Mouse (Mus musculus) embryonic facial prominence, embryonic 10.5 days (tissue): ENCODE data around the gene Xpa. TPM values are rescaled to one million over a fixed set of nuclear protein-coding genes. Genes with fewer than 3 reads are reported as not detected.
"Not testable (repeated sequence)": the region's sequence is repeated elsewhere in the genome, so short reads cannot be mapped to it uniquely, and the experiment has no call there.

Source experiments
- DNase-seq: peaks from one replicate; pipeline ENCODE4 v3.0.0-alpha.2; 2017; ENCODE audit warnings: low spot score
- H3K27ac ChIP-seq: fragments of 300-500 bp; sonication (generic); replicated peaks from 2 replicates; pipeline ENCODE4 v1.5.1; 2016; ENCODE audit warnings: mild to moderate bottlenecking
- H3K27me3 ChIP-seq: fragments of 300-500 bp; sonication (generic); replicated peaks from 2 replicates; pipeline ENCODE4 v1.6.1; 2016; ENCODE audit warnings: low read depth, mild to moderate bottlenecking; ENCODE audit not compliant: poor library complexity, severe bottlenecking
- H3K36me3 ChIP-seq: fragments of 300-500 bp; sonication (generic); replicated peaks from 2 replicates; pipeline ENCODE4 v1.6.1; 2016; ENCODE audit warnings: mild to moderate bottlenecking, moderate library complexity
- H3K4me1 ChIP-seq: fragments of 300-500 bp; sonication (generic); 2 replicates; pipeline ENCODE4 v1.6.1; 2016
- H3K4me3 ChIP-seq: fragments of 300-500 bp; sonication (generic); 2 replicates; pipeline ENCODE4 v1.5.1; 2016; ENCODE audit warnings: mild to moderate bottlenecking, moderate library complexity
- H3K9me3 ChIP-seq: fragments of 300-500 bp; sonication (generic); 2 replicates; pipeline ENCODE4 v1.6.1; 2016; ENCODE audit warnings: mild to moderate bottlenecking
- WGBS: fragments of 180-500 bp; shearing (Covaris S2); methylation state at CpG from one replicate; pipeline ENCODE4 v1.1.7; 2016; 5-methylcytosine and 5-hydroxymethylcytosine counted together
- polyA plus RNA-seq: library from polyadenylated mRNA; unstranded; fragments of >200 nt; fragmentation: Nextera tagmentation; extraction: Ambion mirVana; gene quantifications from 2 replicates; pipeline ENCODE4 v1.2.1, GENCODE M21; 2016

Xpa gene
- polyA plus RNA-seq = 19.9 and 24.7 TPM in 2 replicates

DNA sequence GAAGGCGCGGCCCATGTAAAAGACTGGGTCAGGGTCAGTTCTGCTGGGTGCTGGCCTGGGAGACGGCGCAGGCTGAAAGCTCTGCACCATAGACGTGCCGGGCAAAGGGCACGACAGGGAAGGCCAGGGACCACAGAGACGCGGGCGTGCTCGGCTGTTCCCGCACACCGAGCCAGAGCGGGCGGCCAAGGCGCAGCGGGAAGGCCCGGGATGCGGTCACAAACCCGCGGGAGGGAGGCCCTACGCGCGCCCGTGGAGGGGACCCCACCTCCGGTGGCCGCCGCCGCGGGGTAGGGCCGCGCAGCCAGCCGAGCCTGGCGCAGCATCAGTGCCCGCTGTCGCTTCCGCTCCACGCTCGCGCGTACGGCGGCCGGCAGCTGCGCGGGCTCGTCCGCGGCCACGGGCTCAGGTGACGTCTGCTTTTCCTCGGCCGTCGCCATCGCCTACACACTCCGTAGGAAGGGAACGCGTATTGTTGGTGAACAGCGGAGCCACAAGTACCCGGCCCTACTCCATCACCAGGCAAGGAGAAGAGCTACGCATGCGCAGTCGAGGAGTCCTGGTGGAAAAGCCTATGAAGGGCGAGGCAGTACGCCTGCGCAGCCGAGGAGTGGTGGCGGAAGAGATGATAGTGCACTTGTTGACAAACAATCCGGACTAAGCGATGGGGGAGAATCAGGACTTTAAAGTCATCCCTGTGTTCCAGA is at the start of gene Xpa:
Gene Xpa, minus strand, starts transcription at position 531 of the 707 bp plus-strand sequence.
- peak within 1 kb of the TSS; percentile 95 for H3K4me3 ChIP-seq
- peaks cover 15% of the 10 kb centered on the region for H3K27me3 ChIP-seq
- peak within 1 kb of the TSS; percentile 92 for H3K27ac ChIP-seq
- H3K4me1 ChIP-seq = peaks cover 18% of the 10 kb centered on the region
- peaks cover 8% of the 10 kb centered on the region for H3K36me3 ChIP-seq
- under 1% methylated on average over 70 of the region's 70 CpGs for WGBS
- no peaks in the 10 kb centered on the region for H3K9me3 ChIP-seq
- DNase-seq = peak; percentile 95

DNA sequence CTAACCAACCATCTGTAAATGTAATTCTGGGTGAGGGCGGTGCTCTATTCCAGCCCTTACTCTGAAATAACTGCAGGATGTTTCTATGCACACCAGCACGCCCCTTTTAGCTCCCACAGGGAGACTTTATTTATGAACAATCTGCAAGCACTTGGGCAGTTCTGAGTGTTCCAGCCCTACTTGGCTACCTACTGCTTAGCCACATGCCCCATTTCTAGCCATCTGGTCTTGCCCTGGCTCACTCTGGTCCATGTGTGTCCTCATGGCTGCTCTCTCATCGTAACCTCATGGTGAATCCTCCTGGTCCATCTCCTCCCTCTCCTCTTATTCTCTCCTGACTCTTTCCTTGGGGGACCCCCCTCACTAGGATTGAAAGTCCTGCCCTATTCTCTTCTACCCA is 39.8 kb upstream of the Xpa start:
- 92% methylated on average over 3 of the region's 3 CpGs for WGBS
- Histone ChIP-seq H3K36me3 (no peaks in the 10 kb centered on the region), H3K27me3 (no peaks in the 10 kb centered on the region; the same call in 1 of the 2 replicates), H3K27ac (no peak overlapping the region), H3K4me1 (no peaks in the 10 kb centered on the region), H3K4me3 (no peak overlapping the region), H3K9me3 (no peaks in the 10 kb centered on the region)
- DNase-seq = no peak

DNA sequence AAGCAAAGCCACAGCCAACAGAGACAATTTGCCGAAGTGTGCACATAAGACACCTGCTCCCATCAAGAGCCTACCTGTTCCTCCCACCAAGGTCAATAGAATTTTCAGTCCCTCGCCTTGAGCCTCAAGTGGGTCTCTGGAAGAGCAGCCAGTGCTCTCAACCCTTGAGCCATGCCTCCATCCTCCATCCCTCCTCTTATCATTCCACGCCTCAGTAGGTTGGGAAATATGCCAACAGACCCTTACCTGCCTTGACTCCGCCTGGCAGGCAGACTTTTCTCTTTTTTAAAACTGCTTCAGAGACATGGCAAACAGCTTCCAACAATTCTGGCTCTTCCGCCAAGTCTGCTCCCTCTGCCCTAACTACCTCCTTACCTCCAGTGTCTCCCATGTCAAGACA is 38.6 kb upstream of the Xpa start:
- Histone ChIP-seq H3K4me1 (no peaks in the 10 kb centered on the region), H3K27me3 (no peaks in the 10 kb centered on the region; the same call in 1 of the 2 replicates), H3K36me3 (no peaks in the 10 kb centered on the region), H3K4me3 (no peak overlapping the region), H3K9me3 (no peaks in the 10 kb centered on the region), H3K27ac (no peak overlapping the region)
- 92% methylated on average over 5 of the region's 5 CpGs for WGBS
- DNase-seq = no peak

DNA sequence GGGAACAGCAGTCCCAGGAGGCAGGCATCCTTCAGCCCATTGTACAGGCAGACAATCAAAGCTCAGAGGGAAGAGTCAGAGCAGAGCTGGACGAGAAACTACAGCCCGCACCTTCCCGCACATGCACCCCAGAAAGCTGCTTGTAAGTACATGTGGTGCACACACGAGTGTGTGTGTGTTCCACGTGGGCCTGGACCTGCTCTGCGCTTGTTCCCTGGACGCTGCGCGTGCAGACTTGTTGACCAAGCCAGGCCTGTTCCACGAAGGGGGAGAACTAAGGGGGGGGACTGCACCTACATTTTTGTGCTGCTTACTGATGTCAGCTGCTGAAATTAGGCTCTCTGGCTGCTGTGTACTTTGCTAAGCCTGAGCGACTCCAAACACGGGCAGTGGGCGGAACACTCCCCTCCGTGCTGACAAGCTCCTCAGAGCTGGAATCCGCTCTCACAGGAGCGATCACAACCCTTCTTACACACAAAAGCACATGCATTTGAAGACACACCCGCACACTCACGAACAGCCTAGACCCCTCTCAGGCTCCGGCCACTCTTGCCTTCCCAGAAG is 30.9 kb upstream of the Xpa start:
- 63% methylated on average over 19 of the region's 19 CpGs for WGBS
- H3K4me3 ChIP-seq = no peak overlapping the region
- no peaks in the 10 kb centered on the region for H3K9me3 ChIP-seq
- H3K27me3 ChIP-seq = no peaks in the 10 kb centered on the region; the same call in 1 of the 2 replicates
- DNase-seq = peak; percentile 23
- no peaks in the 10 kb centered on the region for H3K36me3 ChIP-seq
- no peak overlapping the region for H3K27ac ChIP-seq
- H3K4me1 ChIP-seq = peaks cover 11% of the 10 kb centered on the region

DNA sequence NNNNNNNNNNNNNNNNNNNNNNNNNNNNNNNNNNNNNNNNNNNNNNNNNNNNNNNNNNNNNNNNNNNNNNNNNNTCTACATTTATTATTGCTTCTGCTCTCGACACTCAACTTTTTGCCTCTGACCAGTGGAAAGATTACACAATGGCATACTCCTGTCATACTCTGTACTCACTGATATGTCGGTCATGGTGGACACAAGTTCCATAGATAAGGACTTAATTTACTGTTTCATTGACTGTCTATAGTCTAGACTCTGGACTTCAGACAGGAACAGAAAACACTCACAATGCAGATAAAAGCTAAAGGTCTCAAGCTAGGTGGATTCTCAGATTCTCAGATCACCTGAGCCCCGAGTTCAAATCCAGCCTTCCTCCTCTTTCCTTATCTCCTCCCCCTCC is 25.0 kb upstream of the Xpa start:
- Histone ChIP-seq H3K27ac (no peak overlapping the region), H3K4me1 (peaks cover 3% of the 10 kb centered on the region; the same call in 1 of the 2 replicates), H3K27me3 (no peaks in the 10 kb centered on the region), H3K9me3 (no peaks in the 10 kb centered on the region), H3K4me3 (no peak overlapping the region), H3K36me3 (no peaks in the 10 kb centered on the region)
- WGBS = 90% methylated on average over 3 of the region's 3 CpGs
- no peak for DNase-seq

DNA sequence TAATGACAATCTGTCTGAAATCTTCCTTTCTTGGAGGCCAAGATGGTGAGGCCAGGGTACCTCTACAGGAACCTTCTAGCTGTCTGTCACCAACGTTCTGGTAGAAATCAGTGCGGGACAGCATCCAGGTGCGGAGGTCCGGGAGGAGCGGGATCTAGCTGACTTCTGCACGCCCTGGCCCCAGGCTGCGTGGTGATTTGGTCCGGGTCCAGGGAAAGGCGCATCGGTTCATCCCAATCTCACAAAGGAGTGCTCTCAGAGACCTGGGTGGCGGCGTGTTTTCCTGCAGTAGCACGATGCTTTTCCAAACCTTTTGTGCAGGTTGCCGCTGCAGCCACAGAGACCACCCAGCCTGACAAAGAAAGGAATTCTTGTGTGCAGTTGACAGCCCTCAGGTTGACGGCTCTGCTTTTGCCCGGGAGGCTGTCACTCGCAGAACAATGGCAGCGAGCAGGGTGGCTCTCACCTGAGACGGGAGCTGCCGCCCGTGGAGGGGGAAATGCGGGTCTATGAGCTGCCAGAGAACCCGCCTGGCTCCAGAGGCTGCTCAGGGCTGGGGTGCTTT is 6.5 kb upstream of the Xpa start:
- no peaks in the 10 kb centered on the region for H3K36me3 ChIP-seq
- peaks cover 51% of the 10 kb centered on the region for H3K27me3 ChIP-seq
- DNase-seq = peak; percentile 54
- peaks cover 8% of the 10 kb centered on the region for H3K4me1 ChIP-seq
- 4% methylated on average over 23 of the region's 23 CpGs for WGBS
- H3K27ac ChIP-seq = peak overlapping the region; percentile 75
- peak overlapping the region; percentile 49 for H3K4me3 ChIP-seq
- peaks cover 5% of the 10 kb centered on the region; the same call in 1 of the 2 replicates for H3K9me3 ChIP-seq

DNA sequence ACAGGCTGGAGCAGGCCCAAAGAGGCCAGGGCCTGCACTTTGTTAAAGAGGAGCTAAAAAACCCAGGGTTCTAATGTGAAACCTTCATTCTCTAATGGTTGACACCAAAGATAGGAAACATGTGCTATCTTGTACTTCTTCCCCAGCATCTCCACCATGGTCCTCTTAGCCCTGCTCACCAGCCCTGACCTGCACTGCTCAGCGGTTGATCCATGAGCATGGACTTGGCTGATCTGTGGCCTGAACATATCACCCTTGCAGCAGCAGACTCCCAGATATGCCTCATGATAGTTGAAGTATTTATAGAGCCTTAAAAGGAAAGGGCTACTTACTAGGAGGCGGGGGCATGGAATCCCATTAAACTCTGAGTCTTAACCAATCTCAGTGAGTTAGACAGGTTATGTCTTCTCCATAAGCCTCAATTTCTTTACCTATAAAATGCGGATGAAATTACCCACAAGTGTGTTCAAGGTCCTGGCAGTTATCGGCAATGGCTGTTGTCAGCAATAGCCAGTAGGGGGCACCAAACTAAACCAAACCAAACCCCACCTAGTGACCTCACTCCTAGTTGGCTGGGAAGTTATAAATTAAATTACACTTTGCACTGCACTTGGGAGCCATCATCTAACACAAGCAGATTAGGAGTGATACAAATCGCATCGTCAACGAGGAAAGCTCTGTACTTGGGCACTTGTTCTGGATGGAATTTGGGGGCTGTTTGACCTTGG is 5.9 kb upstream of the Xpa start:
- DNase-seq = peak; percentile 80
- Histone ChIP-seq H3K36me3 (no peaks in the 10 kb centered on the region), H3K9me3 (no peaks in the 10 kb centered on the region), H3K4me3 (peak overlapping the region; percentile 49), H3K27ac (peak overlapping the region; percentile 75; the same call in 1 of the 2 replicates), H3K4me1 (peaks cover 8% of the 10 kb centered on the region), H3K27me3 (peaks cover 51% of the 10 kb centered on the region)
- WGBS = 10% methylated on average over 7 of the region's 7 CpGs

DNA sequence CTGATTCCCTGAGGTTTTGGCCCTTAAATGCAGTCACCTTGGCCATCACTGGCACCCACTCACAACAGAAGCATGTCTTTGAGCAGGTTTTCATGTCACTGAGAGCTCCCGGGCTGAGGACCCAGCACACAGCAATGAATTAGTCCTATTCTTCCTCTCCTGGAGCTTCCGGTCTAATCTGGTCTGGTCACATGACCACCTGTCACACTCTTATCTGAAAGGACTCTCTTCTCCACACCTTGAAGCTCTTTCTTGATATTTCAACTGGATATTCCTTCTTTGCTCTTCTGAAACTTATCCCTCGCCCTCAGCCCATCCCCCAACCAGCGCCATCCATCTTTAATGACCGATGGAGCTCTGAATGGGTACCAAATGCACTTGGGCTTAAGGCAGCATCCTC is 2.0 kb upstream of the Xpa start:
- WGBS = 75% methylated on average over 5 of the region's 5 CpGs
- Histone ChIP-seq H3K9me3 (no peaks in the 10 kb centered on the region), H3K27me3 (peaks cover 35% of the 10 kb centered on the region), H3K27ac (no peak overlapping the region), H3K4me1 (peaks cover 26% of the 10 kb centered on the region), H3K36me3 (no peaks in the 10 kb centered on the region), H3K4me3 (no peak overlapping the region)
- DNase-seq = no peak

DNA sequence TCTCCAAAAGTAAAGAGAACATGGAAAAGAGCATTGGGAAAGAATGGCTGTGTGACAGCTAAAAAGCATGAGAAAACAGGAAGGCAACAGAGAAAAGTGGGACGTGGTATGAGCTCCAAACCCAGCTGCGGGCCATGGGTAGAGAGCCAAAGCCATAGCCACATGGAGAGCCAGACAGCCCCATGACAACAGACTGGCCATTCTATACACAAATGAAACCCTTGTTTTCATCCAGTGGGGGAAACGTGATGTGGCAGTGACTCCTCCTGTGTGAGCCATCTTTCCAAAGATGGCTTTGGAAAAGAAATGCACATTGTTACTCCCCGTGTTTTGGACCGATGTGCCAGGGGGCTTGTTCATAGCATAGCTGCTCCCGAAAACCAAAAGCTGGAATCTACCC is 402 bp upstream of the Xpa start:
- no peaks in the 10 kb centered on the region for H3K9me3 ChIP-seq
- H3K27ac ChIP-seq = peak overlapping the region; percentile 92
- H3K4me1 ChIP-seq = peaks cover 18% of the 10 kb centered on the region
- WGBS = 46% methylated on average over 6 of the region's 6 CpGs
- peaks cover 3% of the 10 kb centered on the region for H3K36me3 ChIP-seq
- peaks cover 20% of the 10 kb centered on the region for H3K27me3 ChIP-seq
- DNase-seq = no peak
- H3K4me3 ChIP-seq = peak overlapping the region; percentile 95

DNA sequence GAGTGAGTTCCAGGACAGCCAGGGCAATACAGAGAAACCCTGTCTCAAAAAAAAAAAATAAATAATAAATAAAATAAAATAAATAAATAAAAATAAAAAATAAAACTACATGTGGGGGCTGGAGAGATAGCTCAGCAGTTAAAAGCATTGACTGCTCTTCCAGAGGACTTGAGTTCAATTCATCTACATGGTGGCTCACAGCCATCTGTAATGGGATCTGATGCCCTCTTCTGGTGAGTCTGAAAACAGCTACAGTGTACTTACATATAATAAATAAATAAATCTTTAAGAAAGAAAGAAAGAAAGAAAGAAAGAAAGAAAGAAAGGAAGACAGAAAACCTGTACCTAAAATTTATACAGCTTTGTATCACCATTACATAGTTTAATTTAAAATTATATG is 4.1 kb downstream of the Xpa start:
- DNase-seq, H3K27me3 ChIP-seq, H3K27ac ChIP-seq, H3K9me3 ChIP-seq, H3K4me3 ChIP-seq: not testable (repeated sequence)
- Histone ChIP-seq H3K36me3 (peaks cover 43% of the 10 kb centered on the region), H3K4me1 (peaks cover 18% of the 10 kb centered on the region)

DNA sequence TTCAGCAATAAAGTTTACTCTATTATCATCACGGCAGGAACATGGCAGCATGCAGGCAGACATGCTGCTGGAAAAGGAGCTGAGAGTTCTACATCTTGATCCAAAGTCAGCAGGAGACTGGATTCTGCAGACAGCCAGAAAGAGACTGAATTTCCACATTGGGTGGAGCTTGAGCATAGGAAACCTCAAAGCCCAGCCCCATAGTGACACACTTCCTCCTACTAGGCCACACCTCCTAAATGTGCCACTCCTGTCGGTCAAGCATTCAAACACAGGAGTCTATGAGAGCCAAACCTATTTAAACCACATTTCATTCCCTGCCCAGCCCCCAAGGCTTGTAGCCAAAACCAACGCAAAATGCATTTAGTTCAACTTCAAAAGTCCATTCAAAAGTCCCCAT is 9.6 kb downstream of the Xpa start:
- peaks cover 90% of the 10 kb centered on the region for H3K36me3 ChIP-seq
- no peaks in the 10 kb centered on the region for H3K9me3 ChIP-seq
- H3K27me3 ChIP-seq = no peaks in the 10 kb centered on the region
- no peak overlapping the region for H3K27ac ChIP-seq
- H3K4me1 ChIP-seq = peaks cover 1% of the 10 kb centered on the region
- no peak for DNase-seq
- H3K4me3 ChIP-seq = no peak overlapping the region
- WGBS = 79% methylated on average over 3 of the region's 3 CpGs

DNA sequence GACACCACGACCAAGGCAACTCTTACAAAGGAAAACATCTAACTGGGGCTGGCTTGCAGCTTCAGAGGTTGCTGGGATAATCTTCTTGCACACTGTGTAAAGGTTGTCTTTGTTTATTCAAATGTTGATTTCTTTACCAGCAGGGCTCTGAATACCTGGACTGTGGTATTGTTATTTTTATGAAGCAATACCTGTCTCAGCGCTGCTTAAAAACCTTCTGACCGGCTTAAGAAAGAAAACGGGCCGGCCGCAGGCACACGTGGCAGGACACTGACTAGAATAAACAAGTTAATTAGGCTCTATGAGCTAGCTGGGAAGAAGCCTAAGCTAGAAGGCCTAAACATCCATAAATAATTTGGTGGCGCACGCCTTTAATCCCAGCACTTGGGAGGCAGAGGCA is 10.2 kb downstream of the Xpa start:
- DNase-seq = no peak
- 84% methylated on average over 9 of the region's 9 CpGs for WGBS

More for the DNA sequence above, 10.2 kb downstream of the Xpa start:
- H3K27ac ChIP-seq = no peak overlapping the region
- no peaks in the 10 kb centered on the region for H3K9me3 ChIP-seq
- H3K4me1 ChIP-seq = peaks cover 7% of the 10 kb centered on the region
- H3K4me3 ChIP-seq = no peak overlapping the region
- peaks cover 90% of the 10 kb centered on the region for H3K36me3 ChIP-seq
- H3K27me3 ChIP-seq = no peaks in the 10 kb centered on the region
